Mouse (Mus musculus) cerebellum, postnatal 14 days (tissue): ENCODE results near the gene Smim20.
A peak's percentile ranks its signal among the peaks of the same experiment; 100 is the strongest.

Experiments used
- DNase-seq, 2 experiments: peaks; one replicate each; pipeline ENCODE4 v3.0.0; 2021; ENCODE audit warnings: mixed read lengths in 2 of 2

The Smim20 gene

GRCm38 (mm10) chr5:53266181-53266580, 702 bp upstream of the Smim20 start:
- DNase-seq = no peak

GRCm38 (mm10) chr5:53268095-53268692, 1.3 kb downstream of the Smim20 start:
- DNase-seq = peak; percentile 66 to 75

GRCm38 (mm10) chr5:53269799-53270198, 2.9 kb downstream of the Smim20 start:
- DNase-seq = no peak

GRCm38 (mm10) chr5:53270947-53271711, 4.2 kb downstream of the Smim20 start:
- no peak for DNase-seq

GRCm38 (mm10) chr5:53272626-53273025, 5.7 kb downstream of the Smim20 start:
- DNase-seq = no peak

GRCm38 (mm10) chr5:53273699-53274430, 7.0 kb downstream of the Smim20 start:
- DNase-seq = no peak

GRCm38 (mm10) chr5:53274811-53275355, 8.0 kb downstream of the Smim20 start:
- peak; percentile 75 to 81 for DNase-seq

GRCm38 (mm10) chr5:53275376-53275775, 8.5 kb downstream of the Smim20 start:
- DNase-seq = peak in 1 of 2 experiments; percentile 51

- DNase-seq = no peak
Measured at GRCm38 (mm10) chr5:53276470-53277022, 9.7 kb downstream of the Smim20 start.

- no peak for DNase-seq
Measured at GRCm38 (mm10) chr5:53277716-53278263, 10.9 kb downstream of the Smim20 start.

- no peak for DNase-seq
Measured at GRCm38 (mm10) chr5:53279216-53279813, 12.4 kb downstream of the Smim20 start.

GRCm38 (mm10) chr5:53282487-53282886, 15.6 kb downstream of the Smim20 start:
- no peak for DNase-seq

- no peak for DNase-seq
Measured at GRCm38 (mm10) chr5:53286406-53286805, 19.5 kb downstream of the Smim20 start.

GRCm38 (mm10) chr5:53289438-53289837, 22.6 kb downstream of the Smim20 start:
- peak in 1 of 2 experiments; percentile 45 for DNase-seq

GRCm38 (mm10) chr5:53294627-53295026, 27.7 kb downstream of the Smim20 start:
- DNase-seq = no peak

- DNase-seq = peak; percentile 54 to 75
Measured at GRCm38 (mm10) chr5:53296961-53297360, 30.1 kb downstream of the Smim20 start.

- peak; percentile 67 to 74 for DNase-seq
Measured at GRCm38 (mm10) chr5:53301496-53301895, 34.6 kb downstream of the Smim20 start.

GRCm38 (mm10) chr5:53302895-53303670, 36.2 kb downstream of the Smim20 start:
- peak; percentile 36 to 45 for DNase-seq

- DNase-seq = no peak
Measured at GRCm38 (mm10) chr5:53303941-53304340, 37.1 kb downstream of the Smim20 start.

GRCm38 (mm10) chr5:53304936-53305335, 38.1 kb downstream of the Smim20 start:
- no peak for DNase-seq

GRCm38 (mm10) chr5:53306864-53307263, 40.0 kb downstream of the Smim20 start:
- DNase-seq = no peak
